Mouse (Mus musculus): ENCODE measurements around the gene Stam. TPM values are rescaled to one million over a fixed set of nuclear protein-coding genes. Genes with fewer than 3 reads are reported as not detected.

The Stam gene
- total RNA-seq (2014; fragmentation: Nextera tagmentation) (29.2 and 51.3 TPM in 2 replicates), total RNA-seq (2017) (28.2 and 30.6 TPM in 2 replicates)

- ATAC-seq (replicated peaks; ENCODE audit: poor library complexity, severe bottlenecking) = peak; percentile 87
Measured at GRCm38 (mm10) chr2:14073362-14074220, at the start of gene Stam. Gene Stam, plus strand, starts transcription at chr2:14074098.

- ATAC-seq (replicated peaks; ENCODE audit: poor library complexity, severe bottlenecking) = no peak
Measured at GRCm38 (mm10) chr2:14041249-14041648, 32.6 kb upstream of the Stam start.

GRCm38 (mm10) chr2:14043011-14043410, 30.9 kb upstream of the Stam start:
- no peak for ATAC-seq (replicated peaks; ENCODE audit: poor library complexity, severe bottlenecking)

- no peak for ATAC-seq (replicated peaks; ENCODE audit: poor library complexity, severe bottlenecking)
Measured at GRCm38 (mm10) chr2:14043577-14044170, 30.2 kb upstream of the Stam start.

- peak; percentile 95 for ATAC-seq (replicated peaks; ENCODE audit: poor library complexity, severe bottlenecking)
Measured at GRCm38 (mm10) chr2:14048381-14048780, 25.5 kb upstream of the Stam start.

- no peak for ATAC-seq (replicated peaks; ENCODE audit: poor library complexity, severe bottlenecking)
Measured at GRCm38 (mm10) chr2:14048808-14049207, 25.1 kb upstream of the Stam start.

- no peak for ATAC-seq (replicated peaks; ENCODE audit: poor library complexity, severe bottlenecking)
Measured at GRCm38 (mm10) chr2:14053618-14054017, 20.3 kb upstream of the Stam start.

- ATAC-seq (replicated peaks; ENCODE audit: poor library complexity, severe bottlenecking) = no peak
Measured at GRCm38 (mm10) chr2:14054163-14054562, 19.7 kb upstream of the Stam start.

- ATAC-seq (replicated peaks; ENCODE audit: poor library complexity, severe bottlenecking) = no peak
Measured at GRCm38 (mm10) chr2:14054716-14055115, 19.2 kb upstream of the Stam start.

GRCm38 (mm10) chr2:14055168-14055565, 18.7 kb upstream of the Stam start:
- ATAC-seq (replicated peaks; ENCODE audit: poor library complexity, severe bottlenecking) = peak; percentile 70

GRCm38 (mm10) chr2:14055566-14056331, 18.1 kb upstream of the Stam start, which contains the start of gene Hacd1:
Gene Hacd1, minus strand, starts transcription at chr2:14056135.
- ATAC-seq (replicated peaks; ENCODE audit: poor library complexity, severe bottlenecking) = peak; percentile 79

GRCm38 (mm10) chr2:14065704-14066650, 7.9 kb upstream of the Stam start:
- ATAC-seq (replicated peaks; ENCODE audit: poor library complexity, severe bottlenecking) = no peak

- no peak for ATAC-seq (replicated peaks; ENCODE audit: poor library complexity, severe bottlenecking)
Measured at GRCm38 (mm10) chr2:14069027-14069426, 4.9 kb upstream of the Stam start.

GRCm38 (mm10) chr2:14070466-14070865, 3.4 kb upstream of the Stam start:
- ATAC-seq (replicated peaks; ENCODE audit: poor library complexity, severe bottlenecking) = no peak

GRCm38 (mm10) chr2:14073008-14073361, 913 bp upstream of the Stam start:
- peak; percentile 2; the same call in 1 of the 2 replicates for ATAC-seq (replicated peaks; ENCODE audit: poor library complexity, severe bottlenecking)

GRCm38 (mm10) chr2:14074221-14074901, 463 bp downstream of the Stam start:
- ATAC-seq (replicated peaks; ENCODE audit: poor library complexity, severe bottlenecking) = no peak

GRCm38 (mm10) chr2:14078527-14078926, 4.6 kb downstream of the Stam start:
- peak; percentile 65 for ATAC-seq (replicated peaks; ENCODE audit: poor library complexity, severe bottlenecking)

- no peak for ATAC-seq (replicated peaks; ENCODE audit: poor library complexity, severe bottlenecking)
Measured at GRCm38 (mm10) chr2:14100533-14100932, 26.6 kb downstream of the Stam start.

- no peak for ATAC-seq (replicated peaks; ENCODE audit: poor library complexity, severe bottlenecking)
Measured at GRCm38 (mm10) chr2:14102603-14103002, 28.7 kb downstream of the Stam start.

All from granulocyte monocyte progenitor cell, adult 5-6 weeks (primary cell).